Mouse (Mus musculus) limb, embryonic 13.5 days (tissue): ENCODE data around the gene Trim9. TPM values are rescaled to one million over a fixed set of nuclear protein-coding genes. Genes with fewer than 3 reads are reported as not detected.

ENCODE experiments used
- ATAC-seq: fragments of 200-750 bp; cut with Nextera tagmentation; 2 replicates; pipeline ENCODE4 v1.8.0; 2017; ENCODE audit warnings: low read depth, moderate number of reproducible peaks, moderate TSS enrichment; ENCODE audit not compliant: low FRiP score
- H3K27ac ChIP-seq: fragments of 300-500 bp; sonication (generic); 2 replicates; pipeline ENCODE4 v1.5.1; 2015; ENCODE audit warnings: inconsistent platforms, mild to moderate bottlenecking, moderate library complexity
- H3K27me3 ChIP-seq: fragments of 300-500 bp; sonication (generic); 2 replicates; pipeline ENCODE4 v1.6.1; 2015; ENCODE audit warnings: mild to moderate bottlenecking, inconsistent platforms
- H3K36me3 ChIP-seq: fragments of 300-500 bp; sonication (generic); 2 replicates; pipeline ENCODE4 v1.6.1; 2015; ENCODE audit warnings: inconsistent platforms, mild to moderate bottlenecking, moderate library complexity
- H3K4me1 ChIP-seq: fragments of 300-500 bp; sonication (generic); 2 replicates; pipeline ENCODE4 v1.6.1; 2015; ENCODE audit warnings: inconsistent platforms
- H3K4me2 ChIP-seq: fragments of 300-500 bp; sonication (generic); replicated peaks from 2 replicates; pipeline ENCODE4 v1.6.1; 2015; ENCODE audit warnings: inconsistent platforms, mild to moderate bottlenecking, moderate library complexity
- H3K4me3 ChIP-seq: fragments of 300-500 bp; sonication (generic); 2 replicates; pipeline ENCODE4 v1.5.1; 2015; ENCODE audit warnings: moderate library complexity, mild to moderate bottlenecking, inconsistent platforms
- H3K9ac ChIP-seq: fragments of 300-500 bp; sonication (generic); 2 replicates; pipeline ENCODE4 v1.6.1; 2015; ENCODE audit warnings: mild to moderate bottlenecking, inconsistent platforms
- H3K9me3 ChIP-seq: fragments of 300-500 bp; sonication (generic); 2 replicates; pipeline ENCODE4 v1.6.1; 2016; ENCODE audit warnings: inconsistent platforms
- WGBS: fragments of 180-500 bp; shearing (Covaris S2); methylation state at CpG from one replicate; pipeline ENCODE4 v1.1.7; 2015; 5-methylcytosine and 5-hydroxymethylcytosine counted together
- polyA plus RNA-seq: library from polyadenylated mRNA; unstranded; fragments of >200 nt; fragmentation: Nextera tagmentation; extraction: Ambion mirVana; gene quantifications from 2 replicates; pipeline ENCODE4 v1.2.1, GENCODE M21; 2015

The Trim9 gene
- polyA plus RNA-seq, 1 experiment from 2014 or later: 0.93 TPM

DNA sequence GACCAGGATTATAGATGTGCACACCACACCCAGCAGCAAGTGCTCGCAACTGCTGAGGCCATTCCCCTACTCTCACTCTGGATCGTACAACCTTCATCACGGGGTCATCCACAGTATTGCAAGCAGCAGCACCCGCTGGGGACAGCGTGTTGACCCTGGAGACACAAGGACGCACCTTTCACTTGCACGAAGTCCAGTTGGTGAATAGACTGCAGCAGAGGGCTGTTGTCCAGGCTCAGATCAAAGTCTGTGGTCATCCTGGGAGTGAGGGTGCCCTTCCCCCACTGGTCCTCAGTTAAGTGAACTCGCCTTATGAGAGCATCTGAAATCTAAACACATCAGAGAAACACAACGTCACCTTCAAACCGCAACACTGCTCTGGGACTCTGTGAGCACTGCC, 67.0 kb downstream of the Trim9 start:
- 81% methylated on average over 10 of the region's 10 CpGs for WGBS
- Histone ChIP-seq H3K36me3 (no peaks in the 10 kb centered on the region), H3K27ac (no peak overlapping the region)

DNA sequence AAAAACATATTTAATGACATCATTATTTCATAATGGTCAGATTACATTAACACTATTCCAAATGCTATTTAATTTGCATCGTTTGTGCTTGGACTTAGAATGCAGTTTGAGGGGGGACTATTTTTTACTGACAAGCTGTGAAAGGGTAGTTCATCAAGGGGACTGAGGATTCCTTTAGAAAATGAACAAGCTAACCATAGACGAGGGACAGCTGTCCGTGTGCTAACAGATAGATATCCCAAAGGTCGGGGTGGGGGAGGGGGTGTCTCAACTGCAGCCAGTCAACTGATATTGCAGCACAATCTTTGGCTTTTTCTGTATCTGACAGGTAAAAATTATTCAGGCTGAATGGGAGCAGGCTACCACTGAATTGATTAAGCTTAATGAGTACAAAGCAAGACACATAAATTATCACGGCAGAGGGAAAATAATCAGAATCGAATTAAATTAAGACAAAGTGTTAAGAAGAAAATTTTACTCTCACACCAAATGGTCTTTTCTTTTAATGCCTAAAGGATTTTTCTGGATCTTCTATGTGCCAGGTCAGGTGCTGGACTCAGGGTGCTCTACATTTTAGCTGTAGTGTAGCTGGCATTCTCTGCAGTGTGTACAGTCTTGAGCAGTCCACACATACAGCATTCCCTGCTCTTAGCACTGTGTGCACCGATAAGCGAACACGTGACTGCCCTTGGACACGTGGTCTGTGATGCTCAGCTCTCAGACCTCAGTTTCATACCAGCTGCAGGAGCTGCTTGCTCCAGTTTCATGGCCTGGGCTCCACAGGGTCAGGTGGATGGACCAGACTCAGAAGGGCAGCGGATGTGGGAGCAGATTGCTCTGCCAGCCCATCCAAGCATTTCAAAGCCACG, 70.1 kb downstream of the Trim9 start:
- no peak overlapping the region for H3K27ac ChIP-seq
- 63% methylated on average over 12 of the region's 12 CpGs for whole genome bisulfite sequencing
- no peaks in the 10 kb centered on the region for H3K9me3 ChIP-seq
- no peak overlapping the region for H3K4me2 ChIP-seq
- H3K9ac ChIP-seq: no peak overlapping the region
- ATAC-seq: no peak
- no peaks in the 10 kb centered on the region for H3K4me1 ChIP-seq
- peaks cover 14% of the 10 kb centered on the region for H3K27me3 ChIP-seq
- H3K36me3 ChIP-seq: no peaks in the 10 kb centered on the region
- no peak overlapping the region for H3K4me3 ChIP-seq

More for the DNA sequence above, 67.0 kb downstream of the Trim9 start:
- no peak overlapping the region for H3K4me3 ChIP-seq
- ATAC-seq: no peak
- no peak overlapping the region for H3K4me2 ChIP-seq
- 0 out of 2 replicates have a peak, but pooled peaks cover 5% of the 10 kb centered on the region for H3K27me3 ChIP-seq
- no peaks in the 10 kb centered on the region for H3K4me1 ChIP-seq
- no peaks in the 10 kb centered on the region for H3K9me3 ChIP-seq
- no peak overlapping the region for H3K9ac ChIP-seq

DNA sequence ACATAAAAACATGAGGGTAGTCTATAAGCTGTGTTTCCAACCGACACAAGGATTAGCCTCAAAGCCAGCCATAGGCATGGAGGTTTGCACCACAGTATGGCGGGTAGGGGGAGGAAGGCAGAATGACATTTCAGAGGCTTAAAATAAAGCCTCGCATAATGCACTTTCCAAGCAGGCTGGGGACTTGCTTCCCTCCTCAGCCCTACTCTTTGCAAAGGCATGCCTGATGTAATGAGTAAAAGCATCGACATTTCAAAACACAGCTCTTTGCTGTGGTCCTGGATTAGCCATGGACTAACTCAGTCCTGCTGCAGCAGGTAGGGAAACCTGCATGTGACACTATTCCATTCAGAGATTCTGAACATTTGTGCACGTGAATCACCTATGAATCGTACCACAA, 77.7 kb downstream of the Trim9 start:
- Histone ChIP-seq H3K36me3 (no peaks in the 10 kb centered on the region), H3K9ac (no peak overlapping the region), H3K4me3 (no peak overlapping the region), H3K27me3 (peaks cover 48% of the 10 kb centered on the region), H3K27ac (no peak overlapping the region), H3K4me1 (peaks cover 13% of the 10 kb centered on the region; the same call in 1 of the 2 replicates), H3K4me2 (no peak overlapping the region), H3K9me3 (no peaks in the 10 kb centered on the region)
- ATAC-seq: no peak
- 49% methylated on average over 6 of the region's 6 CpGs for WGBS

DNA sequence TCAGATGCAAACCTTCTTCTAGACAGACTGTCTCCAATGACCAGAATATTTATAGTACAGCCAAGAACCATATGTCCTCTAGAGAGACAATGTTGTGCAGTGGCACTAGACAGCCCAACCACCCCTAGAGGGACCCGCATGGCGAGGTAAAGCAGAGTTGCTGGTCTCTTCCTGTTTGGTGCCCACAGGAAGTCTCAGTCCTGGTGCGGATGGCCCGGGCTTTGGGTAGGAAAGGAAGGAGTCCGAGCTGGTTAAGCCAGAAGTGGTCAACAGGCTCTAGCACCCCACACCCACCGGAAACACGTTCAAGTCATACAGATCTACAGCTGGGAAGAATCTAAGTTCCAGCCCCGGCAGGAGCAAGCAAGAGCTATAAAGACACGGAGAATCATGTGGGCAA, 80.1 kb downstream of the Trim9 start:
- no peaks in the 10 kb centered on the region for H3K36me3 ChIP-seq
- H3K9ac ChIP-seq: no peak overlapping the region
- H3K4me2 ChIP-seq: no peak overlapping the region
- no peaks in the 10 kb centered on the region for H3K9me3 ChIP-seq
- ATAC-seq: no peak
- peaks cover 16% of the 10 kb centered on the region; the same call in 1 of the 2 replicates for H3K4me1 ChIP-seq
- 90% methylated on average over 9 of the region's 9 CpGs for WGBS
- no peak overlapping the region for H3K27ac ChIP-seq
- peaks cover 43% of the 10 kb centered on the region for H3K27me3 ChIP-seq
- no peak overlapping the region for H3K4me3 ChIP-seq

DNA sequence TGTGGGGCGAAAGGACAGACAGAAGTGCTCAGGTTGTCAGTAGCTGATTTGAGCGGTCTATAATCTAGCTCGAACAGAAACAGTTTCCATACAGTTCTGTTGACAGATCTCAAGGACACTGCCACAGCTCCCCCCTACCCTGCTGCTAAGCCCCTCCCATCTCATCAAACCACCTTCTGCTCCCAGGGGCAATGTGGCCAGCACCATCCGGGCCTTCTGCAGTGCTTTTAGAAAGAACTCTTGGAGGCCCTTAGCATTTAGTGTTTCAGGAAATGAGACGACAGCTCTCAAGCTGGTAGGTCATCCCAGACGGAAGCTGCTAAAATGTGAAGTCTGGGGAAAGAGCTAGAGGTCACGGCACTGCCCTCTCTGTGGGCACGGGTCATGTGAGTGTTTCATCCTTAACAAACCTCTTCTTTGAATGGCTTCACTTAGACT, 80.9 kb downstream of the Trim9 start:
- no peak for ATAC-seq
- H3K36me3 ChIP-seq: no peaks in the 10 kb centered on the region
- WGBS: 34% methylated on average over 8 of the region's 8 CpGs
- no peak overlapping the region for H3K4me2 ChIP-seq
- peaks cover 16% of the 10 kb centered on the region; the same call in 1 of the 2 replicates for H3K4me1 ChIP-seq
- no peaks in the 10 kb centered on the region for H3K9me3 ChIP-seq
- H3K9ac ChIP-seq: no peak overlapping the region
- no peak overlapping the region for H3K4me3 ChIP-seq
- H3K27me3 ChIP-seq: peaks cover 42% of the 10 kb centered on the region
- no peak overlapping the region for H3K27ac ChIP-seq

DNA sequence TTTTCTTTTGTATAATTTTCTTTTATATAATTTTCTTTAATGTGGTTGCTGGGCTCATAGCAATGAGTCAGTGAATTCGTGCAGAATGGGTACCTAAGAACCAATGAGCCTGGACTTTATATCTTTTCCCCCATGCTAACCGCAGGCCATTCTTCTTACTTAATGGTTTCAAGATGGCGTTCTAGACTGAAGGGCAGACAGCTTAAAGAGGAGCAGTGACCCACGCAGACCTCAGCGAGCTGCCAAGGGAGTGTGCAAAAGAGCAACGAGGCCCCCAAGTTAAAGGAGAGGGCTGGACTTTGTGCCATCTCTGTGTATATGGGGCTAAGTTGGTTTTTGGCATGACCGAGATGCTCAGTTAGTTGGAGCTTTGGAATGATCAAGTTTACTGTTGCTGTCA, 83.7 kb downstream of the Trim9 start:
- no peak overlapping the region for H3K9ac ChIP-seq
- H3K4me2 ChIP-seq: no peak overlapping the region
- no peak overlapping the region for H3K27ac ChIP-seq
- H3K4me3 ChIP-seq: no peak overlapping the region
- H3K9me3 ChIP-seq: no peaks in the 10 kb centered on the region
- no peaks in the 10 kb centered on the region for H3K36me3 ChIP-seq
- peaks cover 8% of the 10 kb centered on the region; the same call in 1 of the 2 replicates for H3K4me1 ChIP-seq
- WGBS: 30% methylated on average over 7 of the region's 7 CpGs
- H3K27me3 ChIP-seq: peaks cover 40% of the 10 kb centered on the region
- ATAC-seq: no peak

DNA sequence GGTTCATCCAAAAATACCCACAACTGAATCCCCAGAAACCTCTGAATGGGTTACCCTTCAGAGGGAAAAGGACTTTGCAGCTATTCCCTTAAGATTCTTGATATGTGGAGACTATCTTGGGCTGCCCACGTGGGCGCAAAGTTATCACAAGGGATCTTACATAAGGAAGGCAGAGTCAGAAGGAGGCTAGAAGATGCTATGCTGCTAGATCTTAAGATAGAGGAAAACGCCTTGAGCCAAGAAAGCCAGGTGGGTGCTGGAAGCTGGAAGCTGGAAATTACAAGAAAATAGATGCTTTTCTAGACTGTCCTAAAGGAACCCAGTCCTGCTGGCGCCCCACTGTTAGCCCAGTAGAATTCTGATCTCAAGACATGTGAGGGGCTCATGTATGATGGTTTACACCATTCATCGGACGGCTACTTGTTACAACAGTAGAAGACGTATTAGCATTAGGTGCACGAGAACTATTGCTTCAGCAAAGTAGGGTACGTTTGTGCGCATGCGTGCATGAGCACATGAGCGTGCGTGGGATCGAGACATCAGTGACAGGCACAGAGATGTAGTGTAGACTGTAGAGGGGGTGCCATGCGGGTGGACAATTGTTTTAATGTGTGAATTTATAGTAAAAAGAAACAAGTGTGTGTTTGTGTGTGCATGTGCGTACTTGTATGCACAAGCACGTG, 85.0 kb downstream of the Trim9 start:
- no peak for ATAC-seq
- H3K36me3 ChIP-seq: no peaks in the 10 kb centered on the region
- no peak overlapping the region for H3K4me3 ChIP-seq
- H3K4me1 ChIP-seq: peaks cover 8% of the 10 kb centered on the region; the same call in 1 of the 2 replicates
- H3K27ac ChIP-seq: no peak overlapping the region
- 88% methylated on average over 17 of the region's 17 CpGs for WGBS
- H3K9me3 ChIP-seq: no peaks in the 10 kb centered on the region
- H3K9ac ChIP-seq: no peak overlapping the region
- H3K4me2 ChIP-seq: no peak overlapping the region
- peaks cover 36% of the 10 kb centered on the region for H3K27me3 ChIP-seq

DNA sequence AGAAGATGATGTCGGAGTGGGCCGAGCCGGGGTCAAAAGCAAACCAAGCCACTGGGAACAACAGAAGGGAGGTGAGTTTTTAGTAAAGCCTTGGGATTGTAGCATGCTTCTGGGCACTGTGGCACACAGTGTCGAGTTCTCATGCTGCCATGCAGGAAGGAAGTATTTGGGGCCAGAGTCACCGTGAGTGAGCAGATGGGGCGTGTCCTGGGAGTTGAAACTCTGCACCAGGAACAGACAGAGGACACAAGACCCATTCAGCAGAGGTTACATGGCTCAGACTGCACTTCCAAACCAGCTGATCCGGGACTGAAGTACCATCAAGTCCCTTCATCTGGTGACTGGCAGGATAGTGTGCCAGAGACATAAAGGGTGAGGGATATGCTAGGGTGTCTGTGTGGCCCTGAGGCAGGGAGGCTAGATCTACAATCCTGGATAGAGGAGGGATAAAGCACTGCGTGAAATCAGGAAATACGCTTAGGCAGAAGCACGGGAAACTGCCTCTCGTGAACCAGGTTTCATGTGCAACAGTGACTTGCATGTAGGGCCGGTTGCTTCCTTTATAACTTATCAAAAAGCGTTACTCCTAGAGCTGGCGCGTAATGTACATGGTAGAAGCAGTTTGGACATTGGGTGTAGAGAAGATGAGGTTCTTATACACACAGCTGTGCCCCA, 96.1 kb downstream of the Trim9 start:
- no peaks in the 10 kb centered on the region for H3K9me3 ChIP-seq
- no peak overlapping the region for H3K4me3 ChIP-seq
- WGBS: 76% methylated on average over 15 of the region's 15 CpGs
- no peaks in the 10 kb centered on the region for H3K36me3 ChIP-seq
- H3K27ac ChIP-seq: no peak overlapping the region
- no peaks in the 10 kb centered on the region for H3K4me1 ChIP-seq
- no peak overlapping the region for H3K9ac ChIP-seq
- ATAC-seq: no peak
- no peaks in the 10 kb centered on the region; the same call in 1 of the 2 replicates for H3K27me3 ChIP-seq
- no peak overlapping the region for H3K4me2 ChIP-seq

DNA sequence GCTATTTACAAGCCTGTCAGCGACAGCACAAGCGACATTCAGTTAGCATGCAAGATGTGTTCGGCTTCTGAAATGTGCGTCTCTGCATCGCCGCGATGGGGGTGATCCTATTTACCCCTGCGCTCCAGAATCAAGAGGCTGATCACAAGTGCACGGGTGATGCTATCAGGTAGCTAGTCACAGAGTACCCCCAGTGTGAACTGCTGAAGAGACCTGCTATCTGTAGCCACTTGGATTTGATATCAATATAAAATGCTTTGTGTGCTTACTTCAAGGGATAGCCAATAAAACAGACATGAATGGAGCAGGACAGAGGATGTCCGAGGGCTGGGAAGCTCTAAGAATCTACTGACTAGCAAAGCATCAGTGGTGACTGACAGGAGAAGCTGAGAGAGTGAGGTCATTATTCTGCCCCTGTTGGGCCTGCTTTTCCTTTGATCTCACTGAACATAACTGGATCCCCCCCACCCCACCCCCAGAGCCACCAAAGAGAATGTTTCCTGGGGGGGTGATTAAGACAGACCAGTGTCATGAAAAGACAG, 97.7 kb downstream of the Trim9 start:
- Histone ChIP-seq H3K27ac (no peak overlapping the region), H3K4me2 (no peak overlapping the region), H3K4me3 (no peak overlapping the region), H3K9me3 (no peaks in the 10 kb centered on the region), H3K36me3 (no peaks in the 10 kb centered on the region), H3K27me3 (no peaks in the 10 kb centered on the region; the same call in 1 of the 2 replicates), H3K9ac (no peak overlapping the region), H3K4me1 (no peaks in the 10 kb centered on the region)
- ATAC-seq: no peak
- WGBS: 86% methylated on average over 10 of the region's 10 CpGs

DNA sequence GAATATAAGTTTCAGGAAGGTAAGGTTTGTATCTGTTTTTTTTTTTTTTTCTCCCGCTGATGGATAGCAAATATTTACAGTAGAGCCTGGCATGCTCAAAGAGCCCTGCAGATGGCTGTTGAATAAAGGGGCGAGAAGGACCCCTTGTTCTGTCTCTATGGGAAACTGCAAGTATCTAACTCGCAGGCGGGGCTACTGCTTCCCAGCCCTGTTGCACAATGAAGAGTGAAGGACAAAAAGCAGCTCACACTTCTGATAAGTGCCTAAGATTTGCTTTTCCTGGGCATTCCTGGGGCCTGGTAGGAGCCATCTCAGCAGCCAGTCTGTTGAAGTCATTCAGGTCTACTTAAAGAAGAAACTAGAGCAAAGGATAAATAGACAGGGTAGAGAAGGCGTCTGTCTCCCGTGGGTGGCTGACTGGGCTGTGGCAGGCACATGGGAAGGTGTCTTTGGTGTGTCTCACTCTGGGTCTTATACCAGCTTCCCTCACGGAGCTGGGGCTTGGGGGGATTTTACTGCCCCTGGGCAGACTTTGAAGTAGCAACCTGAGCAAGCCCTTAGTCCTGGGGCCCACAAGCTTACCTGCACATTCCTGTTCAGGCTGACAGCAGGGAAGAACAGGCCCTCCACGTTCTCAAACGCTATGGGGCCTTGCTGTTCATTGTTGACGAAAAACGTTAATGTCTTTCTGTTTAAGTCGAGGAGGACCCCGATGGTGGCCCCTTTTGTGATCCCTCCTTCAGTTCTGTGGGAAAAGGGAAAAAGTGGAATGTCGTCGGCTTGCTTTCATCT, 99.5 kb downstream of the Trim9 start:
- no peak overlapping the region for H3K27ac ChIP-seq
- no peak overlapping the region for H3K9ac ChIP-seq
- H3K27me3 ChIP-seq: no peaks in the 10 kb centered on the region; the same call in 1 of the 2 replicates
- H3K4me3 ChIP-seq: no peak overlapping the region
- H3K9me3 ChIP-seq: no peaks in the 10 kb centered on the region
- H3K4me1 ChIP-seq: no peaks in the 10 kb centered on the region
- no peak for ATAC-seq
- H3K36me3 ChIP-seq: no peaks in the 10 kb centered on the region
- no peak overlapping the region for H3K4me2 ChIP-seq
- WGBS: 59% methylated on average over 15 of the region's 15 CpGs

DNA sequence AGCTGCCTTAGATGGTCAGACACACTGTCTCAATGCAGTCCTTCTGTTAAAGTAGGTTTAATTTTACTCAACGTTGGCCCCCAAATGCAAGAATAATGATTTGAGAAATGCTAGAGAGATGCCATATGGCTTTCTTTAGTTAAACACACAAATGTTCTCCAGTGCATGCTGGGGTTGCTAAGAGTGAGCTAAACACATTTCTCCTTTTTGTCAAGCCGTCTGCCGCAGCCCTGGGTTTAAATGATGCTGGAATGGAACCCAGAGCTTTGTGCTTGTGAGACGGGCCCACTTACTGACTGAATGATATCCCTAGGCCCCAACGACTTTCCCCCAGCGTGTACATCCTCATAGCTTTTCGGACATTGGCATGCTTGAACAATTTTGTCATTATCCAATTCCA, 104.9 kb downstream of the Trim9 start:
- H3K27ac ChIP-seq: no peak overlapping the region
- H3K9me3 ChIP-seq: no peaks in the 10 kb centered on the region
- no peaks in the 10 kb centered on the region for H3K27me3 ChIP-seq
- H3K4me1 ChIP-seq: no peaks in the 10 kb centered on the region
- H3K9ac ChIP-seq: no peak overlapping the region
- no peak for ATAC-seq
- H3K36me3 ChIP-seq: no peaks in the 10 kb centered on the region
- 79% methylated on average over 7 of the region's 7 CpGs for WGBS
- H3K4me3 ChIP-seq: no peak overlapping the region
- H3K4me2 ChIP-seq: no peak overlapping the region
